Mouse (Mus musculus): ENCODE results near the gene Chit1.

Chit1 gene

DNA sequence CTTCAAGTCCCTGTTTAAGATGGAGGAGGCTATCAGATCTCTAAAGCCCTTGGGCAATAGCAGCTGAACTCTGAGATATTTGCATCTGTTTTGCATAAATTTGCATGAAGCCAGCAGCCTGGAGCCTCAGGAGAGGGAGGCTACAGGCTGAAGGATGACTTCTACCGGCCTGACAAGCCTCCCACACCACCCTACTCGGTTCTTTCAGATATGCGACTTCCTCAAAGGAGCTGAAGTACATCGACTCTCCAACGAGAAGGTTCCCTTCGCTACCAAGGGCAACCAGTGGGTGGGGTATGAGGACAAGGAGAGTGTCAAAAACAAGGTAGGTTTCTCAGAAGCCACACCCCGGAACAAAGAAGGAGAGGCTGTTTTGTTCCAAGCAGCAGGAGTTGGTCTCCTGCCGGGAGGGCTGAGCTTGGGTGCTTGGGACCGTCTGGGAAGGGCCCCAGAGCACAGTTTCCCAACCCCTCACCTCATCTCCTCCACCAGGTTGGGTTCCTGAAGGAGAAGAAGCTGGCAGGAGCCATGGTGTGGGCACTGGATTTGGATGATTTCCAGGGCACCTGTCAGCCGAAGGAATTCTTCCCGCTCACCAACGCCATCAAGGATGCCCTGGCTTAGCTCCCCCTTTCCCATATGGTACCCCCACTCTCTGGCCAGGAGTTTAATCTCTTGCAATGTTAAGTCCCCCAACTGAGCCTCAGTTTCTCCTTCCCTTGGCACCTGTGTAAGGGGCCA, 78.1 kb downstream of the Chit1 start:
- no peak for DNase-seq (ENCODE audit: low read depth)

DNA sequence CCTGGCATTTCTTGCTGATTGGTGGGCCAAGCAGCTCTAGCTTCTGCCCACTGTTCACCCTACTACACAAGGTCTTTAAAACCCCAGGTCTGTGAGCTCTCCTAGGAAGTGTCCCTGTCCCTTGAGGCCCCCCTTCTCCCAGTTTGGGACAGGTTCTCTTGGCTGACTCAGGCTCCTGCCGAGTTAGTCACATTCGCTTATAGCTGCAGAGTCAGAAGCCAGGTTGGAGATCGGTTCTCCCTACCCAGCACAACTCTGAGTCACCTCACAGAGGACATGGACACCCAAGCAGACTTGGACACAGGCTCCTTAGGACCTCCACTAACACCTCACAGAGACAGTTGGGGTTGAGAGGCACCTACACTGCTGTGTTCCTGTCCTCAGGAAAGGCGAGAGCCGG, 80.2 kb downstream of the Chit1 start:
- no peak for DNase-seq (ENCODE audit: low read depth)

DNA sequence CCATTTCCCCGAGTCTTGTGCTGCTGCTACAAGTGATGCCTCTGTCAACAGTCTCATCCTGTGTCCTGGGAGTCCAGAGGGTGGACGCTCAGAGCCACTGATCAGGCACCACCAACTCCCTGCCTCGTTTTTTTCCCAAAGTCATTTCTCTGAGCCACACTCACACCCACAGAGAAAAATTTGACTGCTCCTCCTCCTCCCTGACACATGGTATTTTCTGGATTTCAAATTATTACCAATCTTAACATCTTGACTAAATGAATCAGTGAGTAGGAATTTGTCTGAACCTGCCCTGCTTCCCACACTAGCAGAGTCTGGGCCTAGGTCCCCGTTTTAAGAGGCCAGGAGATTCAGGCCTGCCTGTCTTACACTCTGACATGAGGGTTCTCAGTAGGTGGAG, 81.0 kb downstream of the Chit1 start:
- DNase-seq (ENCODE audit: low read depth): no peak

DNA sequence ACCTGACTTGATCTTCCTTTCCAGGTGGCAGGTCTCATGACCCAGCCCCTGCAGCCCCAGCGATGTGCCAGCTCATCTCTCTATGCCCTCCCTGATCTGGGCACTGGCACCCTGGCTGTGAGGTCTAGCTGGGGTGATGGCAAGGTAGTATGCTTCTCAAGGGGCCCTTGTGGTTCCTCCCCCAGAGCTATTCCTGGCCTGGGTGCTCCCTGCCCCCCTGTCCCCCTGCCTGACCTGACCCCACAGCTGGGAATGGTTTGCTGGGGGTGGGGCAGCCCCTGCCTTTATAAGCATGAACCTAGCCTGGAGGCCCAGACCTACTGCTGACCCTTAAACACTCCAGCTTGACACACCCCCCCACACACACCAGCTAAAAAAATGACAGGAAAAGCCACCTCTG, 82.1 kb downstream of the Chit1 start, which contains the start of gene Mybph:
TSS of gene Mybph (plus strand) at position 323 of the 400 bp plus-strand sequence.
- no peak for DNase-seq (ENCODE audit: low read depth)

DNA sequence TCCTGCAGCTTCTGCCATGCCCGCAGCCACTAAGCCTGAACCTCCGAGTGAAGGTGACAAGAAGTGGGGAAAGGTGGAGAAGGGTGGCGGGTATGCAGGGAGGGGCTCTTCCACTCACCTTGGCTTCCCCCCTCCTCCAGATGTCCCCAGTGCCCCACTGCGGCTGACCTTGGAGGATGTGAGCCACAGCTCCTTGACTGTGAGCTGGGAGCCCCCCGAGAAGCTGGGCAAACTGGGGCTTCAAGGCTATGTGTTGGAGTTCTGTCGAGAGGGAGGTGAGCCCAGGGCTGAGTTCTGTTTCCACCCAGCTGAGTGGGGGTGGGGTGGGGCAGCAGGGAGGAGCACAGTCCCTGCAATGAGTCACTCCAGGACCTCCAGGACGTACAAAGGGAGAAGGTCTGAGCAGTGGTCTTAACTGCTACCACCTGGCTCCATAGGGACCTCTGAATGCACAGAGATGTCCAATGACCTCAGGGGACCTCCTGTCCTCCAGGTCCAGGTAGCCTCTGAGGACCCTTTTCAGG, 82.7 kb downstream of the Chit1 start:
- DNase-seq (ENCODE audit: low read depth): no peak

DNA sequence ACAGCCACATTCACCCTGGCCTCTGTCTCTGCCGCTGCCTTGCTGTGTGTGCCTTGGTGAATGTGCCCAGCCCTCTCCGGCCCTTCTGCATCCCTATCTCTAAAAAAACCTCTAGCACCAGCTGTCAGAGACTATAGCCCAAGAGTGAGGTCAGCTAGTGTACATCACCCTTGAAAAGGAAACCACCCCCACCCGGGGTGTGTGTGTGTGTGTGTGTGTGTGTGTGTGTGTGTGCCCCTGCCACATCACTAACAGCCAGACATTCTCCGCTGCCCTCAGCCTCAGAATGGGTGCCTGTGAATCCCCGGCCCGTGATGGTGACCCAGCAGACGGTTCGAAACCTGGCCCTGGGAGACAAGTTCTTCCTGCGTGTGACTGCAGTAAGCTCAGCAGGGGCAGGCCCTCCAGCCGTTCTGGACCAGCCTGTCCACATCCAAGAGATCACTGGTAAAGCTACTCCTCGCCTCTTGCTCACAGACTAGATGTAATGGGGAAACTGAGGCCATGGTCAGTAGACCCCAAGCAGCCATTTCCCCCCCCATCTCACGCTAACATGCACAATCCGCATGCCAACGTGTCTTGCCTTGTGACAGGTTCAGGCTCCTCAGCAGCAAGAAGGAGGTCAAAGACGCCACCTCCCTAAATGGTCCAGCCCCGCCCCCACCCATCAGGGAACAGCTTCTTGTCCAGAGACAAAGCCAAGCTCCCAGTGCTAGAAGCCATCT, 83.4 kb downstream of the Chit1 start:
- no peak for DNase-seq (ENCODE audit: low read depth)

DNA sequence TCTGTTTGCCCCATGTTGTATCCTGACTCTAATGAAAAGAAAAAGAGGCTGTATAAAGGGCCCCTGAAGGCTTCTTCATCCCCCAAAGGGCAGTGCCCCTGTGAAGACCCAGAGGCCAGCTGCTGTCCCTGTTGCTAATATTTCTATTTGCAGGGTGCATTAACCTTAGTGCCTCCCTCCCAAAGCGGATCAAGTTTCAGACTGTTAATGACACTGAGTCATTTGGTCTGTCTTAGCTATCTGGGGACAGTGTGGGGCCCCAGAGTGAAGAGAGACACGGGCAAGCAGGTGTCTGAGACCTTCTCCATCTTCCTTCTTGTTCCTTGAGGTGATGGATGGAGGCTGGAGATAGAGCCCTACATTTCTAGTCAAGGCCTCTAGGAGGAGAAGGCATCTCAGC, 84.1 kb downstream of the Chit1 start:
- DNase-seq (ENCODE audit: low read depth): no peak

DNA sequence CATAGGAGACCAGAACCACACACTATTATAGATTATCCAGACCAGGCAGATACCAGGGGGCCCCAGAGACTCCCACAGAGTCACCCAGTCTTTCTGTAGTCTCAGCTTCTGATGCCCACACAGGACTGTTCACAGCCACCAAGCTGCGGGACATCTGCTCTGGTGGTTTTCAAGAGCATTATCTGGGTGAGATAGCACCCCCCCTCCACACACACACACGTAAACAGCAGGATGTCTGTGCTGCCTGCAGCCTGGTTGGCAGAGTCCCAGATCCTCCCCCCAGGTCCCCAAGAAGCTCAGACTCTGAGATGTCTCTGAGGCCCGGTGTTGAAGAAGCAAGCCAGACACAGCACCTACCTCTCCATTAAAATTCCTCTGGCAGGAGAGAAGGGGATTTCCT, 84.5 kb downstream of the Chit1 start:
- DNase-seq (ENCODE audit: low read depth): no peak

DNA sequence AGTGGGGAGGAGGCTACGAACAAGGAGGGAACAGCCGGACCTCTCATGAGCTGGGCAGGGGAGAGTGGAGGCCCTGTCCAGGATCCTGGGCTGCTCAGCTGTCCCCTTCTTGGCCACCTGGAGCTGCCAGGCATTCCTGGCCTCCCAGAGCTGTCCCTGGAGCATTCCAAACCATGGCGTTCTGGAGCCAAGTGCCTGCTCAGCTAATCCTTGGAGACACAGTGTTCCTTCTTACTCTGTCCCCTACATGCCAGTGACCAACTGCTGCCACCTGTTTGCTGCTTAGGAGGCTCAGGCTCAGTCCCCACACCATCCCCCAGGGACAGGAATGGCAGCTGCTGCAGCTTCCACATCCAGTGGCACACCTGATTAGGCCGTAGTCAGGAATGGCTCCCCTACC, 84.9 kb downstream of the Chit1 start:
- no peak for DNase-seq (ENCODE audit: low read depth)

DNA sequence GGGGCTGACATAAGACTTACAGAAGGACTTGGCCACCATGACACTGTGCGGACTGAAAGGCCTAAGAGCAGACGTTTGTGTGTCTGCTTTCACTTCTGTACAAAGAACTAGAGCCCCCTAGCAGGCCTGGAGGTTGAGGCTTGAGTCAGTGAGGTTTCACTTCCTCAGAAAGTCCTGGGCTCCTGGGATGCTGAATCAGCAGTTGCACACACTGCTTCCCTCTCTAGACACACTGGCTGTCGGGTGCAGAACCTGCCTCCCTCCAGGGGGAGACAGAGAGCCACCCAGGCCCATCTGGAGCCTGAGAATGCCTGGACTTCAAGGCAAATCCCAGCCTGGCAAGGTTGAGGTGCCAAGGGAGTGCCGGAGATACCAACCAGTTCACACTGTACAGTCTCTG, 85.3 kb downstream of the Chit1 start:
- peak; percentile 35 for DNase-seq (ENCODE audit: low read depth)

DNA sequence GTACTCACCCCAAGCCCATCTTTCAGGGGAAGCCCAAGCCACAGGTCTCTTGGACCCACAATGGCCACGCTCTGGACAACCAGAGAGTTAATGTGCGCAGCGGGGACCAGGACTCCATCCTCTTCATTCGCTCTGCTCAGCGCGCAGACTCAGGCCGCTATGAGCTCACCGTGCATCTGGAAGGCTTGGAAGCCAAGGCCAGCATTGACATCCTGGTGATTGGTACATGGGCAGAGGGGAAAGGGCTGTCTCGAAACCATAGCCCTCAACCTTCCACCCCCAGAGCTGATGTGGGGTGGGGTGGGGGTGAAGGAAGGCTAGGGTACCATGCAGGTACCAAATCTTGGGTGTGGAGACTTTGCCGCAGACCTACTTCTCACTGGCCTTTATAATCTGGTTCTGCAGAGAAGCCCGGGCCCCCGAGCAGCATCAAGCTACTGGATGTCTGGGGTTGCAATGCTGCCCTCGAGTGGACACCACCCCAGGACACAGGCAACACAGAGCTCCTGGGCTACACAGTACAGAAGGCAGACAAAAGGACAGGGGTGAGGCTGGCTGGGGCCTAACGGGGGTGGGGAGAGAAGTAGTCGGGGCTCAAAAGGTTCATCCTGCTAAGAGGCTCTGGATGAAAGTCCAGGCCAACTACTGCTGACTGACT, 86.4 kb downstream of the Chit1 start:
- no peak for DNase-seq (ENCODE audit: low read depth)

DNA sequence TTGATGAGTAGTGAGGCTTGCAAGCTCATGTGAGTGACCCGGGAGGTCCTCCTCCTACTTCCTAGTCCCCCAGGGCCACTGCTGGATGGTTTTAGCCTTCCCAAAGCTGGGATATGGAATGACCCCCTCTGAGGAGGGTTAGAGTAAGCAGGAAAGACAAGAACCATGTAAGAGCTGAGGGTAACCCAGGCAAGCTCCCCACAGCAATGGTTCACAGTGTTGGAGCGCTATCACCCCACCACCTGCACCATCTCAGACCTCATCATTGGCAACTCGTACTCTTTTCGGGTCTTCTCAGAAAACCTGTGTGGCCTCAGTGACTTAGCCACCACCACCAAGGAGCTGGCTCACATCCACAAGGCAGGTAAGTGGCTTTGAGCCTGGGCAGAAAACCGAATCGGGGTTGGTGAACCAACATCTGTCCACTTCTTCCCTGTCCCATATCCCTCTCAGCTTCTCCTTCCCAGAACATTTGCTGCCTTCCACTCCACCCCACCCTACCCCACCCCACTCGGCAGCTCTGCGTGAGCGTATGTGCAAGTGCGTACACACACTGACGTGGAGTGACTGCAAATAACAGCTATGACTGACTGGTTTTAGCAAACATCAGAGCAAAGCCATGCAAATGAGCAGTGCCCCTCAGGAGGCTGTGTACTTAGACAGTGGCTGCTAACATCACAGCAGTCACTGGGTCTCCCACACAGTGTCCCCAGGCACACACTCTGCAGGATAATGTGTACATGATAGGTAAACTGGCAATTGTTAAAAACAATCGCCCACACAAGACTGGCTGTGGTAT, 87.4 kb downstream of the Chit1 start:
- no peak for DNase-seq (ENCODE audit: low read depth)

DNA sequence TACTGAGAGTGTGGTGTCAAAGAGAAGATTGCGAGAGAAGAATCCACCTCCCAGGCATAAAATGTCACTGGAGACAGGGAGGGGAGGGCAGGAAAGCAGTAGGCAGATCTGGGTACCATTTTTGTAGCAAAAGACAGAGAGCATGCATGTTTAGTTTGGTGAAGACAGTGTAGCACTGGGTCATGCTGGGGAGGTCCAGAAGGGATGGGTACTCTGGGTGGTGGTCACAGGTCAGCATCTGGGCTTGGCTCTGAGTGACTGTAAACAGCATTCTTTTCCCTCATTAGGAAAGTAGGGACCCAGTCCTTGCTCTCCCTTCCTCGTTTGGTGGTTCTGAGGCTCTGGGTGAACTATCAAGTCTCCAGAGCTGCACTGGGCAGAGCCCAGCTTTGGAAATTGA, 89.4 kb downstream of the Chit1 start:
- DNase-seq (ENCODE audit: low read depth): no peak

All from naive thymus-derived CD4-positive, alpha-beta T cell, adult 2 months (primary cell).